Mouse (Mus musculus): Measurements from ENCODE around the gene AF067061. TPM values are rescaled to one million over a fixed set of nuclear protein-coding genes. Genes with fewer than 3 reads are reported as not detected.
"Not testable (repeated sequence)": the region's sequence is repeated elsewhere in the genome, so short reads cannot be mapped to it uniquely, and the experiment has no call there.

AF067061 gene
- total RNA-seq (2021): not detected

GRCm38 (mm10) chr13:120262870-120263269 is at the start of gene AF067061:
Gene AF067061 (plus strand): TSS chr13:120263114.
- not testable (repeated sequence) for DNase-seq

- DNase-seq: not testable (repeated sequence)
Observed at GRCm38 (mm10) chr13:120215847-120216246, 47.1 kb upstream of the AF067061 start, which contains the start of gene Gm21762. Gene Gm21762 (minus strand): TSS chr13:120215947.

DNA sequence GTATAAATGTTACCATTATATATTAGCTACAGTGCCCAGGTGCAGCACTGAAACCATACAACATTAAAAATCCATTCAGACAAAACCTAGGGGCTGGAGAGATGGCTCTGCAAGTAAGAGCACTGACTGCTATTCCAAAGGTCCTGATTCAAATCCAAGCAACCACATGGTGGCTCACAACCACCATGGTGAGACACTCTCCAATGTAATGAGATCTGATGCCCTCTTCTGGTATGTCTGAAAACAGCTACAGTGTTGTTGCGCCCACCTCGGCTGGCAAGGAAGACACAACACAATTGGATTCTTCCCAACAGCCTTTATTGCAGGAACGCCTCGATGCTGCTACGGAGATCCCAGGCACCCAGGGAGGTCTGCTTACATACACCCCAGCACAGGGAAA is 42.0 kb upstream of the AF067061 start:
- DNase-seq: not testable (repeated sequence)

GRCm38 (mm10) chr13:120223012-120223659 is 39.8 kb upstream of the AF067061 start:
- not testable (repeated sequence) for DNase-seq

- DNase-seq: not testable (repeated sequence)
Observed at GRCm38 (mm10) chr13:120231798-120232197, 31.1 kb upstream of the AF067061 start.

DNA sequence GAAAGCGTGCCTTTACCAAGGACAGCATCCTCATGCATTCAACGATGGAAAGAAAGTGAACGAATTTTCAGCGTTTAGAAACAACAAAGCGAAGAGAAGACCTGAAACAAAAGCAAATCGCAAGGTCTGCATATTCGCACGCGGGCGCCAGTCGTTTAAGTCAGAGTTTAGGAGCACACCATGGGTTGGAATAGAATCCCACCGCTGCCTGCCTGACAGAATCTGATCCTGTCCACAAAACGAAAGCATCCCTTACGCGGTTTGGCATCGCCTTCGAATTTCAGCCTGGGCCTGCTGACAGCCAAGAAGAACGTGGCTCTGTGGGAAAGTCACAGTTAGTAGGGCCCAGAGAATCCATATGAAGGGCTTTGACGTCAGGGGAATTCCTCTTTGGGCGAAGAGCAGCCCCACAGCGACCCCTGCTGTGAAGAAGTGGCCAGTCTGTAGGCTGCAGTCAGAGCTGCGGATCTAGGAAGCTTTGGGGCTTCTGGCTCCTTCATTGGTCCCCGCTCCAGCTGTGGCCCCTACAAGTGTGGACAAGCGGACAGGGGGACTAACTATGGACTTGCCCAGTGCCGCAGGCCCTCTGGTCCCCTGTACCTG is 30.4 kb upstream of the AF067061 start:
- DNase-seq: not testable (repeated sequence)

DNA sequence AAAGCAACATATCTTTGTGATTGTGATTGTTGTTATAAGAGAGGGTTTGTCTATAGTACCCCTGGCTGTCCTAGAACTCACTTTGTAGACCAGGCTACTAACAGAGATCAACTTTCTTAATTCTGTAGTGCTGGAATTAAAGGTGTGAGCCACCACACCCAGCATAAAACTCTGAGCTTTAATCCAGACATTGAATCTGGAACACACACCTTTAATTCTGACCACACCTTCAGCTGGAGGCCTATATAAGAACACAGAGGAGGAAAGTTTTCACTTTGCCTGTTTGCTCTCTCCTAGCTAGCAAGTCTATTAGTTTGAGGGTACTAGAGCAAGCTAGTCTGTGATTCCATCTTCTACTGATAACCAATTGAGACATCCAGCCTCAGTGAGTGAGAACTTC is 24.1 kb upstream of the AF067061 start, which contains the start of gene Gm21731:
Gm21731 (plus strand) TSS at position 301 of the 400 bp plus-strand sequence.
- not testable (repeated sequence) for DNase-seq

GRCm38 (mm10) chr13:120251208-120251924 is 11.5 kb upstream of the AF067061 start:
- DNase-seq: not testable (repeated sequence)

GRCm38 (mm10) chr13:120258817-120259658 is 3.9 kb upstream of the AF067061 start:
- DNase-seq: not testable (repeated sequence)

DNA sequence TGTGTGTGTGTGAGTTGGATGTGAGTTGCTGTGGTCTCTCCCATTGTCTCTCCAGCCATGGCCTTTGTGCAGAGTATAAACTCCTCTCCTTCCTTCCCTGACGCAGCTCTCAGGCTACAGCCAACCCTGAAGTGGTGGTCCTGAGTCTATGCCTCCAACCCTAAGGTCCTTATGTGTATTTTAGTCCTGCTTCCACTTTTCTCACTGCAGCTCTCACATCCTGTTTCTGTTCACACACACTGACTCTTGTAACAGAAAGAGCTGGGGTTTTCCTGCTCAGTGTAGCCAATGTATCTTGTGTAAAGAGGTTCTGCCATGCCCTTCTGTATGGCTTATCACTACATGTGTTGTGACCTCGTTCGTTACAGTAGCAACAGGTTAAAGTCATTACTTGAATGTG is 3.2 kb upstream of the AF067061 start:
- DNase-seq: not testable (repeated sequence)

GRCm38 (mm10) chr13:120277837-120278236 is 14.9 kb downstream of the AF067061 start:
- DNase-seq: not testable (repeated sequence)

- DNase-seq: no peak
Observed at GRCm38 (mm10) chr13:120278784-120279183, 15.9 kb downstream of the AF067061 start.

- no peak for DNase-seq
Observed at GRCm38 (mm10) chr13:120299324-120299894, 36.5 kb downstream of the AF067061 start.

DNA sequence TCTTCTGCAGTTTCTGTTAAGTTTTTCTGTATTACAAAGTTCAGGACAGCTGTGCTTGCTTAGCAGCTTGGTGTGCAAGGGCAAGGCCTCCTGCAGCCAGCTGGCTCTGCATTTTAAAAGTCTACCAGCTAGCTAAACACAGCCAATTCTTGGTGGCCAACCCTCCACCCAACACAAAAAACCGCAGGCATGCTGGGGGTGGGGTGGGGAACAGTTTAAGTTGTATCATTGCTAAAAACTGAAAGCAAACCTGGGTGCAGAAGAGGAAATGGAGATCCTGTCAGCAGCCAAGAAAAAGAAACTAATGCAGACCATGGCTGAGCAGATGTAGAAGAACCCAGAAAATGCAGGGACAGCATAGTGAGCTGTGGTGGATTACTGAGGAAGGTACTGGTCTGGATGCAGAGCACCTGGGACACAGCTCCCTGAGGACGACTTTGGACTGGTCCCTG is 37.1 kb downstream of the AF067061 start, which contains the start of gene BC147527:
BC147527 (plus strand) TSS at position 402 of the 452 bp plus-strand sequence.
- no peak for DNase-seq

DNA sequence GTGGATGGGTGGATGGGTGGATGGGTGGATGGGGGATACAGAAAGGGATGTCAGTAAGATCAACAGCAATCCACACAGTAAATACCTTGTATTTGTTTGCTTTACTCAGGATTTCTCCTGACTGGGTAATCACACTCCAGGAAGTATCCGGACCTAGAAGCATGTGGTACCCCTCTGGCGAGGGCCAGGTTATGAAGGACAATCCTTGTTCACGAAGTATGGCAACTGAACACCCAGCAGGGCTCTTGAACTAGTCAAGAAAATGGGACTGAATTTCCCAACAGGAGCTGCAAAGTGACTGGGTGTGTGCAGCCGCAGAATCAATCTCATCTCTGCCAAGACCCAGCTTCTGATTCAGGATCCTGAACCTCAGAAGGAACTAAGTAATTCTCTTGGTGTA is 37.9 kb downstream of the AF067061 start:
- no peak for DNase-seq

DNA sequence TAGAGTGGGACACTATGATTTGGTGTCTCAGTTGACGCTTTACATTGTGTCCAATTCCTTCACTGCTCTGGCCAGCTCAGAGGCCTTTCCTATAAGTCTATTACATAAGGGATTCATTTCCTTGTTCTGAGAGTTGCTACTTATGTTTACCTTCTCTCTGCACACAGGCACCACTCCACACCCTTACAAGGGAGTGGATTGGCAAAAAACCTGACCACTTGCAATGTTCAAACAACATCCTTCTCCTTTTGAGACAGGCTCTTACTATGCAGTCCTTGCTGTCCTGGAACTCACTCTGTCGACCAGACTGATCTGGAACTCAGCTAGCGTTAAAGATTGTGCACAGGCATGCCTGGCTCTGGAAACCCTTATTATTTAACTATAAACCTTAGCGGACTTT is 47.8 kb downstream of the AF067061 start:
- DNase-seq: no peak

DNA sequence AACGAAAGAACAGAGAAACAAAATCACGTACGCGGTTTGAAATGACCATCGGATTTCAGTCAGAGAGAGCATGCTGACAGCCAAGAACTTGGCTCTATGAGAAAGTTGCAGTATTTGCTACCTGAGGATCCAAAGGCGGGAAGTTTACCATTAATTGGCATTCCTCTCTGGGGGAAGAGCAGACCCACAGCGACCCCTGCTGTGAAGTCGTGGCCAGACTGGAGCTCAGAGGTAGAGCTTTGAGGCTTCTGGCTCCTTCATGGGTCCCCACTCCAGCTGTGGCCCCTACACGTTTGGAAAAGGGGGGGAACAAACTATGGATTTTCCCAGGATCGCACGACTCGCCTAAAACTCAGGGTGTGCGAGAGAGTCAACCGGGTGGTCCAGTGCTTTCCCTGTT is 50.7 kb downstream of the AF067061 start:
- DNase-seq: no peak

All from heart, postnatal 4 days (tissue).